Mouse (Mus musculus) gastrocnemius, adult 2 months (tissue): ENCODE measurements around the gene Selenoo. TPM values are rescaled to one million over a fixed set of nuclear protein-coding genes. Genes with fewer than 3 reads are reported as not detected.

Source experiments
- DNase-seq: peaks from one replicate; pipeline ENCODE4 v3.0.0; 2022
- H3K27ac ChIP-seq: fragments of 200-600 bp; 2 replicates; pipeline ENCODE4 v1.8.1; 2022; ENCODE audit warnings: mild to moderate bottlenecking
- H3K4me3 ChIP-seq: fragments of 200-600 bp; 2 replicates; pipeline ENCODE4 v1.8.1; 2022; ENCODE audit warnings: mild to moderate bottlenecking, moderate library complexity
- CTCF ChIP-seq: fragments of 200-600 bp; IDR thresholded peaks from 2 replicates; pipeline ENCODE4 v1.8.1; 2022; ENCODE audit warnings: antibody characterized with exemption, mild to moderate bottlenecking, moderate library complexity
- intact Hi-C: fragments of 180-260 bp; cut with DNase I; formaldehyde crosslinking; loops from one replicate; pipeline ENCODE4 v1.15.1; 2025
- long read RNA-seq, 2 experiments: library from polyadenylated mRNA; stranded (forward); transcript quantifications; one replicate each; pipeline ENCODE4 v2.0.0; 2021
- total RNA-seq, 2 experiments: library from RNA; stranded (reverse); gene quantifications; 2 replicates each; pipeline ENCODE4 v1.2.3; 2021

The Selenoo gene
- total RNA-seq, result 10 to 100 TPM; 13.8 to 15.6 TPM
- long read RNA-seq, experiment 1, transcript Selenoo-201 (9 exons, 2,383 nt), result major isoform, 63 of 72 reads
- long read RNA-seq, experiment 1, partial matches to known transcripts, result 1 of 72 reads
- long read RNA-seq, experiment 1, other reads (novel, unspliced or antisense), result 8 of 72 reads
- long read RNA-seq, experiment 2, transcript Selenoo-201 (9 exons, 2,383 nt), result major isoform, 62 of 68 reads
- long read RNA-seq, experiment 2, partial matches to known transcripts, result 0 of 68 reads
- long read RNA-seq, experiment 2, other reads (novel, unspliced or antisense), result 6 of 68 reads

- intact Hi-C loops, result no loop called here
- no peak for TF ChIP-seq CTCF
- DNase-seq, result peak; percentile 96
- H3K4me3 ChIP-seq, result peak within 1 kb of the TSS; percentile 94
- peak within 1 kb of the TSS; percentile 97 for H3K27ac ChIP-seq
These were observed at the start of gene Selenoo for GRCm38 (mm10) chr15:89088607-89089247. Gene Selenoo (plus strand): TSS chr15:89089084.

- Histone ChIP-seq H3K4me3 (no peak overlapping the region), H3K27ac (no peak overlapping the region)
- no peak for TF ChIP-seq CTCF
- no peak for DNase-seq
- intact Hi-C loops, result no loop called here
These were observed 44.5 kb upstream of the Selenoo start for GRCm38 (mm10) chr15:89044381-89044780.

- Histone ChIP-seq H3K4me3 (no peak overlapping the region), H3K27ac (no peak overlapping the region)
- no peak for TF ChIP-seq CTCF
- DNase-seq, result no peak
- intact Hi-C loops, result no loop called here
These were observed 42.5 kb upstream of the Selenoo start for GRCm38 (mm10) chr15:89046356-89046755.

GRCm38 (mm10) chr15:89054666-89055065 lies 34.2 kb upstream of the Selenoo start:
- DNase-seq, result no peak
- intact Hi-C loops, result no loop called here
- no peak for TF ChIP-seq CTCF
- Histone ChIP-seq H3K4me3 (no peak overlapping the region), H3K27ac (no peak overlapping the region)

GRCm38 (mm10) chr15:89058736-89059135 lies 30.1 kb upstream of the Selenoo start:
- TF ChIP-seq CTCF, result no peak
- Histone ChIP-seq H3K27ac (no peak overlapping the region), H3K4me3 (no peak overlapping the region)
- intact Hi-C loops, result no loop called here
- no peak for DNase-seq

GRCm38 (mm10) chr15:89059161-89059931 lies 29.5 kb upstream of the Selenoo start, which contains the start of gene Panx2:
Gene Panx2 (plus strand): TSS chr15:89059734.
- TF ChIP-seq CTCF, result no peak
- Histone ChIP-seq H3K27ac (no peak within 1 kb of the TSS), H3K4me3 (peak within 1 kb of the TSS; percentile 72)
- DNase-seq, result no peak
- intact Hi-C loops, result no loop called here

- Histone ChIP-seq H3K4me3 (peak overlapping the region; percentile 72), H3K27ac (no peak overlapping the region)
- intact Hi-C loops, result no loop called here
- peak; percentile 24 for DNase-seq
- no peak for TF ChIP-seq CTCF
These were observed 28.7 kb upstream of the Selenoo start for GRCm38 (mm10) chr15:89060032-89060681.

- H3K27ac ChIP-seq, result no peak overlapping the region
- H3K4me3 ChIP-seq, result no peak overlapping the region
- TF ChIP-seq CTCF, result no peak
- intact Hi-C loops, result no loop called here
- no peak for DNase-seq
These were observed 27.9 kb upstream of the Selenoo start for GRCm38 (mm10) chr15:89060811-89061460.

DNA sequence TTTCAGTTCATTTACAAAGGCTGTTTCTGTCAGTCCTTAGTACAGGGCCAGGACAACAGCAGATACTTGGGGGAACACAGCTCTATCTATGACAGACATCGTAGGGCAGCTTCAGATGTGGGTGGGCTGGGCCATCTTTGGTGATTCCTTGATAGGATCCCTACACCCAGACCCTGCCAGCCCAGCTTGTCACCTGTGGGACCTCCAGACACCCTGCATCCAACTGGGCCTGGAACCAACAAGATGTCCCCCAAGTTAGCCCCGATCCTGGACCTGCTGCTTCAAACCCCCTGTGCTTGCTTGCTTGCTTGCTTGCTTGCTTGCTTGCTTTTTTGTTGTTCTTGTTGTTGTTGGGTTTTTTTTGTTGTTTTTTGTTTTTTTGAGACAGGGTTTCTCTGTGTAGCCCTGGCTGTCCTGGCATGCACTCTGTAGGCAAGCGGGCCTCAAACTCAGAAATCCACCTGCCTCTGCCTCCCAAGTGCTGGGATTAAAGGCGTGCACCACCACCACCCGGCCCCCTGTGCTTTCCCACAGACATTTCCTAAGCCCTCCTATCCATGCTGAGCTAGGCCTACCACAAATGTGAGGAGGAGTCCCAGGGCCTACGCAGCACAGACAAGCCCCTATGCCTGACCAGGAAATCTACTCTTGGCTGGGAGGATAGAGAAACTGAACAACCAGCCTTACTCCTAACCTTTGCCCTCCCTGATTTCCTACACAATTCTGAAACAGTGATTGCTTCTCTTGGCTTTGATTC lies 26.9 kb upstream of the Selenoo start:
- intact Hi-C loops, result no loop called here
- no peak for DNase-seq

DNA sequence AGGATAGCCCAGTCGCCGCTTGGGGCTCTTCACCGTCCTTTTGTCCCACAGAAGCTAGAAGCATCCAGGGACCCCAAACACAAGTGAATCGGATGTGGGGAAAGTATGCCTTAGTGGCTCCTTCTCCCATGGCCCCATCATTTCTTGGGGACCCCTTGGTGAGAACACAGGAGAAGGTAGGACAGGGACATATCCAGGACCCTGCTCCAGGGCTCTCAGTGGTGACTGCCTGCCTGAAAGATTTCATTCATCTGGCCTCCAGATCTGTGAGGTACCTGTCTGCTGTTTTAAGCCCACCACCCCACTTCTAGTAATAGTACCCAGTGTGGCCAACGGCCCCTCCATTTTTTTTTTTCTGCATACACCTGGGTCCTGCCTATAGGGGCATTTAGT lies 26.4 kb upstream of the Selenoo start:
- H3K4me3 ChIP-seq, result no peak overlapping the region
- no peak for DNase-seq
- intact Hi-C loops, result no loop called here
- TF ChIP-seq CTCF, result no peak
- H3K27ac ChIP-seq, result no peak overlapping the region

More for the DNA sequence above, 26.9 kb upstream of the Selenoo start:
- no peak overlapping the region for H3K4me3 ChIP-seq
- H3K27ac ChIP-seq, result no peak overlapping the region
- no peak for TF ChIP-seq CTCF

DNA sequence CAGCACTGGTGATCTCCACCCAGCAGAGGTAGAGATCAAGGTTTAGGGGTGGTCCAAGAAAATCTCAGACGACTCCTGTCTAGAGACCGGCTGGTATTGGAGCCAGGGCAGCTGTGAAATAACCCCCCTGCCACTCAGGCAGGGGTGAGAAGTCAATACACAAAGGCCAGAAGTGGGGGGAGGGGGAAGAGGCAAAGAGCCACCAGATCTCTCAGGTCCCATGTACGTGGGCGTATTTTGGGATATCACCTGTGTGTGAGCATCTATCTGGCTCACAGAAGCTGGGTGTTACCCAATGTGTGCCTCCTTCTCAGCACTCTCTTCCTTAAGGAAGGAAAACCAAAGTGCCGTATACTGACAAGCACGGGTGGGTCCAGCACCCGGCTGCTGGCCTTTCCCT lies 25.9 kb upstream of the Selenoo start:
- intact Hi-C loops, result no loop called here
- TF ChIP-seq CTCF, result no peak
- Histone ChIP-seq H3K4me3 (no peak overlapping the region), H3K27ac (no peak overlapping the region)
- no peak for DNase-seq
